Mouse (Mus musculus): ENCODE measurements around the gene Slc9a7. TPM values are rescaled to one million over a fixed set of nuclear protein-coding genes. Genes with fewer than 3 reads are reported as not detected.
A peak's percentile ranks its signal among the peaks of the same experiment; 100 is the strongest.

The Slc9a7 gene
- total RNA-seq, 2 experiments from 2014 or later = 3.8 to 4.9 TPM

DNA sequence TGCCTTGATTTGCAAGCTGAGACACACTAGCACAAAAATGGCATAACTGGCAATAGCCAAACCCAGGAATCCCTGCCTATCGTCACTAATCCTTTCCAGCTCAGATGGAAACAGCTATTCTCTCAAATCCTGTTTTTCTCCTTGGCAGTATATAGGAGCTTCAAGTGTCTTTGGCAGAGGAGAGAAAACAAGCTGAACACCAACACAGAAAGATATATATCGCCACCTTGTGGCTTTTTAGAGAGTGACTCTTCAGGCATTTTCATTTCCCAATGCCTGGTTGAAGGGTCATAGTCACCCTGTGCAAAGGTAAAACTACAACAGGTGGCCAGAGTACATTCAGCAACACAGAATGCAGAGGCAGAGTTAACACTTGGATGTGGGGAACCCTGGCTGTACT lies 134.1 kb downstream of the Slc9a7 start:
- peak; percentile 10 to 22 for DNase-seq

DNA sequence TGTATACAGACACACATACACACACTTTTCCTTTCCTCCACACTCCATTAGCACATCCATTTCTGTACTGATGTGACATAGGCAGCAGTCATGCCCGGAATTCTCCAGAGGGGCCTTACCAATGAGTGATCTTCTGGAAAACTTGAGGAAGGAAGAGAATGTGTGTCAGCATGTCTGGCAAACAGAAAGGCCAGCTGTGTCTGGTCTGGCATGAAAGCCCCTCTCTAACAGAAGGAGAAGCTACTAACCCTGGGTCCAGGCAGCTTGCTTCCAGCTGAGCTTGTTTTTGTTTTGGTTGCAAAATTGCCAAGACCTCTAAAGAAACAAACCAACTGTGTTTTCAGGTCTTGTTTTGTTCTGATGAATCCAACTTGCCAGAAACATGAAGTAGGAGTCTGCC lies 162.1 kb downstream of the Slc9a7 start:
- DNase-seq = peak; percentile 48 to 54

DNA sequence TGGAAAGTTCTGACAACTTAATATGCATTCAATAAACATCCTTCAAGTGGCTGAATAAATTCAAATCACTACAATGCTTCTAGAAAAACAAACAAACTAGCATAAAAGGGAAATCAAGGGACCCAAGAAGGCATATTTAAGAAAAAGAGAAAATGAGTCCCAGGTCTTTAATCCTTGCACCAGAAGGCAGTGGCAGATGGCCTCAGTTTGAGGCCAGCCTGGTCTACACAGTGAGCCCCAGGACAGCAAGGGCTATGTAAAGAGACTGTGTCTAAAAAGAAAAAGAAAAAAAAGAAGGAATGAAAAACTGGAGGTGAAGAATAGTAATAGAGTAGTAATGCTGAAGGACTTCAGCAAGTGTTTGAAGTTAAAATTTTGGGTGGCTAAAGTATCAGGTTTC lies 162.7 kb downstream of the Slc9a7 start:
- no peak for DNase-seq

DNA sequence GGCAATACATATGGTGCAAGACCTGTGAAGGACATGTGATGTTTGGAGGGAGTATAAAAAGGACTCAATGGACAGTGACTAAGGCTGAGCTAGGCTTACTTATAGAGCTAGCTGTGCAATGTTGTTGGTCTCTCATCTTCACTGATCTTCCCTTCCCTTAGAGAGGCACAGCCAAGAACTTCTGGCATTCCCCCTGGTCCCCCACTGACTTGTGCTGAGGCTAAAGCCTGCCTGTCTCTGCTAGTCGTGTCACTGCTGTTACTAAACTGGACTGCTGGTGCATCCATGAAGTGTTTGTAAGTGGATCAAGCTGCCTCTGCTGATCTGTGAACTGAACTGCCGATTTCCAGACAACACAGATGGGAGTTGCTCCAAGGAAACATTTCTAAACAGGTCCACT lies 166.1 kb downstream of the Slc9a7 start:
- no peak for DNase-seq

- no peak for DNase-seq
These were observed 173.9 kb downstream of the Slc9a7 start for GRCm38 (mm10) chrX:20117717-20118116.

DNA sequence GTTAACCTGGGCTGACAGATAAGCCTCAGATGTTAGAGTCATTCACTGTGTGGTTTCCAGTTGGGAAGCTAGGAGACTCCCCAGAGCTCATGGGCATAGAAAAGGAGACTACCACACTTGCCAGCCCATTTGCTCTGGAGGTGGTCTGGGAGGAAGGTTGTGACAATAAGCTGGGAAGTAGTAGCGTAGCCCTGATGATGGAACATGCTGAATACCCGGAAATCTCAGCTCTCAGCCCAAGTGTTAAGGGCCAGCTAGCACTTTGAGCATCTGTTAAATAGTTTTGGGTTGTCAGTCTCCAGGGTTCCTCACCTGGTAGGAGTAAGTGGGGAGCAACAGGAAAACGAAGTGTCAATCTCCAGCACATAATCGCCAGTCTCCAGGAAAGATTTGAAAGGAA lies 221.4 kb downstream of the Slc9a7 start:
- peak in 1 of 2 experiments; percentile 55 for DNase-seq

GRCm38 (mm10) chrX:20066636-20067035 lies 225.0 kb downstream of the Slc9a7 start:
- peak; percentile 42 to 64 for DNase-seq

- DNase-seq = peak in 1 of 2 experiments; percentile 19
These were observed 229.7 kb downstream of the Slc9a7 start for GRCm38 (mm10) chrX:20061764-20062480.

DNA sequence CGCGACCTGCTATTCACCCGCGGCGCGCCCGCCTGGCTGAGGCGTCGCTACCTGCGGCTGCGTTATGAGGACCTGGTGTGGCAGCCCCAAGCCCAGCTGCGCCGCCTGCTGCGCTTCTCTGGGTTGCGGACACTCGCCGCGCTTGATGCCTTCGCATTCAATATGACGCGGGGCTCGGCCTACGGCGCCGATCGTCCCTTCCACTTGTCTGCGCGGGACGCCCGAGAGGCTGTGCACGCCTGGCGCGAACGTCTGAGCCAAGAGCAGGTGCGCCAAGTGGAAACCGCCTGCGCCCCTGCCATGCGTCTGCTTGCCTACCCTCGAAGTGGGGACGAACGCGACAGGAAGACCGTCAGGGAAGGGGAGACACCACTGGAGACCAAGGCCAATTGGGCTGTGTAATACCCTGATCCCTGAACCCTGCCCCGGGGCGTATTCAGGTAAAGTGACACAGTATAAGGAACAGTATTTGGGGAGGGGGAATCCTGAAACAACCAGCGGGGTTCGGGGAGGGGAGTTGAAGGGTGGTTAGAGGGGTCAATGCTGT lies 230.8 kb downstream of the Slc9a7 start:
- peak in 1 of 2 experiments; percentile 19 for DNase-seq

- DNase-seq = peak; percentile 15 to 26
These were observed 231.4 kb downstream of the Slc9a7 start for GRCm38 (mm10) chrX:20060096-20060768.

DNA sequence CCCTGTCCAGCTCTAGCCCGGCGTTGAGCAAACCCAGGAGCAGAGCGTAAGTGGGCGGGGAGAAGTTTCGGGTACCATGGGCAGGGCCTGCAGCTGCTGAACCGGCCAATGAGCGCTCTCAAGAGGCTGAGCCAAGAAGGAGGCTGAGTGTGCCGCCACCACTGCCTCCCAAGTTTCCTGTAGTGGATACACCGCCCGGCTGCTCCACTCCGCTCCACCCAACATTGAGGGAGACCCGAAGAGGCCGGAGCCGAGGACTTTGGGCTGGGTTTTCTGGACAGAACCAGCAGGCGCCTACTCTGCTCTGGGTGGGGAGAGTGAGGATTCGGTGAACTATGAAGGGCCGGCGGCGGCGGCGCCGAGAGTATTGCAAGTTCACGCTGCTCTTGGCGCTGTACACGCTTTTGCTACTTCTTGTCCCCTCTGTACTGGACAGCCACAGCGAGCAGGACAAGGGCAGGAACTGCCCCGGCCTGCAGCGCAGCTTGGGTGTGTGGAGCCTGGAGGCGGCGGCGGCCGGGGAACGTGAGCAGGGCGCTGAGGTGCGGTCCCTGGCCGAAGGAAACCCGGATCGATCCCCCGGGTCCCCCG lies 232.1 kb downstream of the Slc9a7 start, which contains the start of gene Chst7:
Gene Chst7, plus strand, starts transcription at position 180 of the 591 bp plus-strand sequence.
- peak; percentile 83 to 91 for DNase-seq

Other genes with a start within 250 kb of the Slc9a7 start
- gene Chst7, start 232.2 kb downstream of the Slc9a7 start, total RNA-seq (2021) = 1 to 10 TPM; 2.5 TPM
- 10 to 100 TPM; 10.4 TPM for gene Rp2, start 72.7 kb upstream of the Slc9a7 start, total RNA-seq (2021)
- 1 to 10 TPM; 2.0 to 2.1 TPM for gene Jade3, start 133.9 kb upstream of the Slc9a7 start, total RNA-seq (2021)

Measured in heart, adult 18-20 months (tissue).